Mouse (Mus musculus) lung, postnatal 0 days (tissue): ENCODE measurements around the gene Flot2. TPM values are rescaled to one million over a fixed set of nuclear protein-coding genes. Genes with fewer than 3 reads are reported as not detected.

Source experiments
- ATAC-seq: fragments of 200-750 bp; cut with Nextera tagmentation; 2 replicates; pipeline ENCODE4 v1.8.0; 2017; ENCODE audit warnings: moderate library complexity
- DNase-seq: peaks from one replicate; pipeline ENCODE4 v3.0.0-alpha.2; 2016; ENCODE audit warnings: low spot score
- H3K27ac ChIP-seq: fragments of 300-500 bp; sonication (generic); 2 replicates; pipeline ENCODE4 v1.5.1; 2014; ENCODE audit warnings: antibody characterized with exemption, mild to moderate bottlenecking, low read length, mixed read lengths
- H3K27me3 ChIP-seq: fragments of 300-500 bp; sonication (generic); replicated peaks from 2 replicates; pipeline ENCODE4 v1.6.1; 2014; ENCODE audit warnings: low read length, mixed read lengths; ENCODE audit not compliant: insufficient read depth
- H3K36me3 ChIP-seq: fragments of 300-500 bp; sonication (generic); 2 replicates; pipeline ENCODE4 v1.6.1; 2014; ENCODE audit warnings: low read length, mixed read lengths; ENCODE audit not compliant: insufficient read depth
- H3K4me1 ChIP-seq: fragments of 300-500 bp; sonication (generic); 2 replicates; pipeline ENCODE4 v1.6.1; 2014; ENCODE audit warnings: antibody characterized with exemption, low read depth, low read length, mixed read lengths; ENCODE audit not compliant: insufficient read depth
- H3K4me2 ChIP-seq: fragments of 300-500 bp; sonication (generic); replicated peaks from 2 replicates; pipeline ENCODE4 v1.6.1; 2014; ENCODE audit warnings: low read depth, mild to moderate bottlenecking, low read length, moderate library complexity, mixed read lengths
- H3K4me3 ChIP-seq: fragments of 300-500 bp; sonication (generic); 2 replicates; pipeline ENCODE4 v1.5.1; 2014; ENCODE audit warnings: low read depth, low read length
- H3K9ac ChIP-seq: fragments of 300-500 bp; sonication (generic); replicated peaks from 2 replicates; pipeline ENCODE4 v1.6.1; 2014; ENCODE audit warnings: low read depth, mild to moderate bottlenecking
- H3K9me3 ChIP-seq: fragments of 300-500 bp; sonication (generic); 2 replicates; pipeline ENCODE4 v1.6.1; 2016; ENCODE audit warnings: low read length, mixed read lengths
- CTCF ChIP-seq: IDR thresholded peaks from 2 replicates; pipeline ENCODE4 v1.5.1; 2016; ENCODE audit warnings: antibody characterized with exemption, mild to moderate bottlenecking
- EP300 ChIP-seq: IDR thresholded peaks from 2 replicates; pipeline ENCODE4 v1.6.1; 2016; ENCODE audit warnings: antibody characterized with exemption, mild to moderate bottlenecking, control low read depth
- WGBS: fragments of 180-500 bp; shearing (Covaris S2); extraction: QIAGEN DNeasy Blood & Tissue Kit; methylation state at CpG from one replicate; pipeline ENCODE4 v1.1.7; 2014; 5-methylcytosine and 5-hydroxymethylcytosine counted together
- polyA plus RNA-seq: library from polyadenylated mRNA; unstranded; fragments of >200 nt; fragmentation: Nextera tagmentation; extraction: Ambion mirVana; gene quantifications from 2 replicates; pipeline ENCODE4 v1.2.1, GENCODE M21; 2015

Gene Flot2
- polyA plus RNA-seq, 1 experiment from 2014 or later = 55.6 TPM

- H3K9me3 ChIP-seq = no peaks in the 10 kb centered on the region
- no peak for ATAC-seq
- no peak overlapping the region for H3K9ac ChIP-seq
- no peak for DNase-seq
- TF ChIP-seq EP300 (no peak), CTCF (no peak)
- no peaks in the 10 kb centered on the region for H3K27me3 ChIP-seq
- H3K4me2 ChIP-seq = no peak overlapping the region
- no peak overlapping the region for H3K4me3 ChIP-seq
- H3K27ac ChIP-seq = no peak overlapping the region
- H3K4me1 ChIP-seq = peaks cover 3% of the 10 kb centered on the region; the same call in 1 of the 2 replicates
- peaks cover 28% of the 10 kb centered on the region; the same call in 1 of the 2 replicates for H3K36me3 ChIP-seq
- 87% methylated on average over 4 of the region's 4 CpGs for WGBS
Measured at GRCm38 (mm10) chr11:78074666-78075065, 36.9 kb downstream of the Flot2 start.

GRCm38 (mm10) chr11:78079961-78080921 is 42.5 kb downstream of the Flot2 start, which contains the start of gene Eral1:
Gene Eral1, minus strand, starts transcription at chr11:78080383.
- DNase-seq = peak; percentile 92
- H3K27ac ChIP-seq = peak within 1 kb of the TSS; percentile 48; the same call in 1 of the 2 replicates
- peaks cover 5% of the 10 kb centered on the region; the same call in 1 of the 2 replicates for H3K36me3 ChIP-seq
- WGBS = 1% methylated on average over 42 of the region's 42 CpGs
- no peak for TF ChIP-seq EP300
- no peak for TF ChIP-seq CTCF
- peak within 1 kb of the TSS; percentile 72 for H3K4me2 ChIP-seq
- H3K9me3 ChIP-seq = no peaks in the 10 kb centered on the region
- peak within 1 kb of the TSS; percentile 80 for H3K4me3 ChIP-seq
- H3K9ac ChIP-seq = peak within 1 kb of the TSS; percentile 88
- H3K4me1 ChIP-seq = peaks cover 5% of the 10 kb centered on the region; the same call in 1 of the 2 replicates
- no peaks in the 10 kb centered on the region for H3K27me3 ChIP-seq
- peak; percentile 98 for ATAC-seq

- DNase-seq (no peak), ATAC-seq (no peak)
- H3K9ac ChIP-seq = no peak overlapping the region
- H3K27ac ChIP-seq = no peak overlapping the region
- H3K4me2 ChIP-seq = no peak overlapping the region
- 13% methylated on average over 1 of the region's 1 CpGs for WGBS
- H3K4me3 ChIP-seq = no peak overlapping the region
- no peak for TF ChIP-seq CTCF
- no peak for TF ChIP-seq EP300
- H3K27me3 ChIP-seq = no peaks in the 10 kb centered on the region
- H3K9me3 ChIP-seq = no peaks in the 10 kb centered on the region
- no peaks in the 10 kb centered on the region for H3K36me3 ChIP-seq
- H3K4me1 ChIP-seq = peaks cover 5% of the 10 kb centered on the region; the same call in 1 of the 2 replicates
Measured at GRCm38 (mm10) chr11:78083595-78083994, 45.9 kb downstream of the Flot2 start.

- no peak overlapping the region for H3K9ac ChIP-seq
- WGBS = 73% methylated on average over 4 of the region's 4 CpGs
- no peaks in the 10 kb centered on the region for H3K36me3 ChIP-seq
- ATAC-seq (no peak), DNase-seq (no peak)
- no peaks in the 10 kb centered on the region for H3K9me3 ChIP-seq
- H3K4me1 ChIP-seq = no peaks in the 10 kb centered on the region
- H3K4me2 ChIP-seq = no peak overlapping the region
- no peak overlapping the region for H3K4me3 ChIP-seq
- H3K27ac ChIP-seq = no peak overlapping the region
- TF ChIP-seq CTCF (no peak), EP300 (no peak)
- H3K27me3 ChIP-seq = no peaks in the 10 kb centered on the region
Measured at GRCm38 (mm10) chr11:78086925-78087479, 49.3 kb downstream of the Flot2 start.

GRCm38 (mm10) chr11:78087756-78088281 is 50.1 kb downstream of the Flot2 start:
- TF ChIP-seq CTCF = no peak
- TF ChIP-seq EP300 = no peak

GRCm38 (mm10) chr11:78094137-78094503 is 56.4 kb downstream of the Flot2 start:
- TF ChIP-seq CTCF (no peak), EP300 (0 out of 2 replicates have a peak, but pooled peaks have one; percentile 7)
- Histone ChIP-seq H3K4me3 (peak overlapping the region; percentile 80), H3K9me3 (no peaks in the 10 kb centered on the region), H3K4me1 (peaks cover 12% of the 10 kb centered on the region; the same call in 1 of the 2 replicates), H3K27me3 (no peaks in the 10 kb centered on the region), H3K36me3 (no peaks in the 10 kb centered on the region), H3K27ac (peak overlapping the region; percentile 82), H3K4me2 (peak overlapping the region; percentile 69), H3K9ac (peak overlapping the region; percentile 82)
- WGBS = 43% methylated on average over 11 of the region's 11 CpGs
- DNase-seq (no peak), ATAC-seq (no peak)

More at GRCm38 (mm10) chr11:78087756-78088281, 50.1 kb downstream of the Flot2 start:
- Histone ChIP-seq H3K27ac (no peak overlapping the region), H3K4me1 (no peaks in the 10 kb centered on the region), H3K27me3 (no peaks in the 10 kb centered on the region), H3K9me3 (no peaks in the 10 kb centered on the region), H3K4me3 (no peak overlapping the region), H3K9ac (no peak overlapping the region), H3K4me2 (no peak overlapping the region), H3K36me3 (no peaks in the 10 kb centered on the region)
- no peak for ATAC-seq
- WGBS = 62% methylated on average over 5 of the region's 5 CpGs
- no peak for DNase-seq
